In genomic region chr16:58386241-58386757, GRCm38 (mm10) we compare ENCODE assay signal across 22 mouse cellular contexts. TPM values are rescaled to one million over a fixed set of nuclear protein-coding genes. Genes with fewer than 3 reads are reported as not detected.
DNase-seq lines count a peak whose midpoint lies in the region; ATAC-seq and TF ChIP-seq lines count a peak whose summit lies in the region.
"Had no signal": no experiment of that assay in that cellular context is flagged by ENCODE, and none has a peak within 500 bp of the region (broad histone marks: within the 10 kb centered on the region; RNA-seq: fewer than 3 reads in every experiment).

No protein-coding gene starts in this region.

- H3K9me3 ChIP-seq in CH12.LX (replicated peaks; ENCODE audit: low read length), result peaks cover 9% of the 10 kb centered on the region
- H3K9me3 ChIP-seq in kidney, embryonic 15.5 days (replicated peaks), result no peaks in the 10 kb centered on the region
- H3K9me3 ChIP-seq: embryonic facial prominence, embryonic 13.5 days; embryonic facial prominence, embryonic 15.5 days; forebrain, embryonic 10.5 days; forebrain, embryonic 12.5 days had no signal

- in situ Hi-C loops in CH12.LX (cut with MboI; ENCODE audit: low pct_ligation_motif_present, low pct_unique_long_range_greater_than_20kb, low sequenced_read_pairs), result no loop called here

- H3K79me2 ChIP-seq in CH12.LX (replicated peaks; ENCODE audit: control insufficient read depth, extremely low read depth, insufficient read depth, poor library complexity, severe bottlenecking), result no peaks in the 10 kb centered on the region

- TF ChIP-seq CTCF in CH12.LX (conservative IDR thresholded peaks at IDR 0.05 in 1 of 2, IDR thresholded peaks at IDR 0.05 in 1 of 2; ENCODE audit: low read depth in 2 of 2, low read length in 2 of 2), result no peak

- dilution Hi-C loops in CH12.LX (cut with MboI; ENCODE audit: extremely low pct_ligation_motif_present, extremely low pct_unique_long_range_greater_than_20kb, low sequenced_read_pairs), result no loop called here

- H3K9ac ChIP-seq in CH12.LX (ENCODE audit: insufficient read depth, low read depth), result no peak overlapping the region
- no peak overlapping the region for H3K9ac ChIP-seq in kidney, embryonic 15.5 days
- H3K9ac ChIP-seq: embryonic facial prominence, embryonic 13.5 days; embryonic facial prominence, embryonic 15.5 days; forebrain, embryonic 12.5 days had no signal

- 78% methylated on average over 4 of the region's 4 CpGs for WGBS in kidney, embryonic 15.5 days

- TF ChIP-seq RAD21 in CH12.LX (IDR thresholded peaks at IDR 0.05; ENCODE audit: low read depth, low read length), result no peak

- no peak for TF ChIP-seq EP300 in CH12.LX (IDR thresholded peaks at IDR 0.05; ENCODE audit: low read length)

- peaks cover 3 to 26% of the 10 kb centered on the region in 2 experiments; a peak in 3 of 4 replicates for H3K4me1 ChIP-seq in CH12.LX (ENCODE audit: control insufficient read depth in 1 of 2, insufficient read depth in 2 of 2)
- H3K4me1 ChIP-seq in kidney, embryonic 15.5 days, result no peaks in the 10 kb centered on the region

- peak; percentile 60 for DNase-seq in A20 (ENCODE audit: low read depth, low spot score)
- DNase-seq in CH12.LX (ENCODE audit: extremely low read depth), result peak; percentile 69
- no peak for DNase-seq in cerebellum, postnatal 25 days
- no peak for DNase-seq in adrenal gland, postnatal 10 days
- DNase-seq: adrenal gland, adult 8-10 months; adrenal gland, postnatal 25 days; cerebellum, adult 11 months; cerebellum, adult 18-20 months; cerebellum, adult 8-10 months; cerebellum, postnatal 10 days; cerebellum, postnatal 36 days; embryo, embryonic 11 days had no signal

- no peak for TF ChIP-seq POLR2A in CH12.LX (IDR thresholded peaks at IDR 0.05; ENCODE audit: low read depth, low read length)

- no peak overlapping the region for H3K4me3 ChIP-seq in CH12.LX (replicated peaks in 1 of 3; ENCODE audit: low read depth in 2 of 3, low read length in 2 of 3, poor library complexity in 1 of 3)
- no peak overlapping the region for H3K4me3 ChIP-seq in kidney, embryonic 15.5 days (replicated peaks)
- H3K4me3 ChIP-seq: embryonic facial prominence, embryonic 13.5 days; embryonic facial prominence, embryonic 15.5 days; erythroblast, embryonic 14.5 days; forebrain, embryonic 10.5 days; forebrain, embryonic 12.5 days had no signal

- no peaks in the 10 kb centered on the region for H3K27me3 ChIP-seq in CH12.LX (replicated peaks)
- no peaks in the 10 kb centered on the region for H3K27me3 ChIP-seq in kidney, embryonic 15.5 days
- H3K27me3 ChIP-seq: embryonic facial prominence, embryonic 13.5 days; embryonic facial prominence, embryonic 15.5 days; forebrain, embryonic 12.5 days had no signal

- peak; percentile 67 for ATAC-seq in inflammation-experienced regulatory T-cells, adult 6 months
- no peak for ATAC-seq in kidney, embryonic 15.5 days (replicated peaks; ENCODE audit: low FRiP score)
- ATAC-seq: activated CD4-positive, CD25-positive, alpha-beta regulatory T cell, adult 4 months; forebrain, embryonic 14.5 days; forebrain, embryonic 16.5 days had no signal

- no peaks in the 10 kb centered on the region for H3K36me3 ChIP-seq in CH12.LX (replicated peaks in 1 of 2; ENCODE audit: control insufficient read depth in 1 of 2, insufficient read depth in 1 of 2, low read length in 1 of 2)
- no peaks in the 10 kb centered on the region for H3K36me3 ChIP-seq in kidney, embryonic 15.5 days
- H3K36me3 ChIP-seq: embryonic facial prominence, embryonic 13.5 days; embryonic facial prominence, embryonic 15.5 days; forebrain, embryonic 10.5 days; forebrain, embryonic 12.5 days had no signal

- H3K4me2 ChIP-seq in CH12.LX (ENCODE audit: insufficient read depth, low read depth, poor library complexity, severe bottlenecking), result no peak overlapping the region
- H3K4me2 ChIP-seq in kidney, embryonic 15.5 days, result no peak overlapping the region
- H3K4me2 ChIP-seq: embryonic facial prominence, embryonic 13.5 days; embryonic facial prominence, embryonic 15.5 days; forebrain, embryonic 12.5 days had no signal

- no peak overlapping the region for H3K27ac ChIP-seq in CH12.LX (ENCODE audit: insufficient read depth, low read depth)
- H3K27ac ChIP-seq in kidney, embryonic 15.5 days, result no peak overlapping the region
- H3K27ac ChIP-seq: embryonic facial prominence, embryonic 13.5 days; embryonic facial prominence, embryonic 15.5 days; forebrain, embryonic 10.5 days; forebrain, embryonic 12.5 days had no signal

TF ChIP-seq in CH12.LX, 34 proteins besides CTCF, POLR2A, EP300 and RAD21:
- TF ChIP-seq MEF2A (IDR thresholded peaks at IDR 0.05; ENCODE audit: borderline replicate concordance, low read depth, low read length) (no peak), HCFC1 (IDR thresholded peaks at IDR 0.05; ENCODE audit: low read depth, low read length) (no peak), USF1 (IDR thresholded peaks at IDR 0.05; ENCODE audit: low read depth, low read length) (no peak), MXI1 (IDR thresholded peaks at IDR 0.05; ENCODE audit: low read depth, low read length) (no peak), TBP (conservative IDR thresholded peaks at IDR 0.05; ENCODE audit: low read depth, low read length) (no peak), UBTF (IDR thresholded peaks at IDR 0.05; ENCODE audit: low read depth, low read length) (no peak), KAT2A (IDR thresholded peaks at IDR 0.05; ENCODE audit: insufficient replicate concordance, low read length) (no peak), SMC3 (IDR thresholded peaks at IDR 0.05; ENCODE audit: low read depth, low read length) (no peak), BHLHE40 (IDR thresholded peaks at IDR 0.05; ENCODE audit: low read depth, low read length) (no peak), GABPA (IDR thresholded peaks at IDR 0.05; ENCODE audit: insufficient replicate concordance, low read depth, low read length) (no peak)

RNA-seq across cellular contexts. Expression of gene Dcbld2, which starts 21.9 kb away (rescaled TPM):
- 3.3 and 3.4 TPM in 2 replicates for total RNA-seq in CH12.LX (2012; rRNA removed)
- total RNA-seq in CH12.LX (2014; rRNA removed), result 3.7 and 4.1 TPM in 2 replicates
- 1.9 and 2.2 TPM in 2 replicates for polyA plus RNA-seq in CH12.LX (2012; ENCODE audit: insufficient read length, low read depth)
- polyA plus RNA-seq in inflammation-experienced regulatory T-cells, adult 6 months (2017; shearing (Covaris generic)), result 1 to 10 TPM in 1 of 3 experiments, under 1 TPM in 2; 0.54 to 2.1 (median 0.62) TPM
- total RNA-seq in adrenal gland, postnatal 10 days (2021), result 10 to 100 TPM; 11.2 to 11.6 TPM
- polyA plus RNA-seq in kidney, embryonic 15.5 days (2015; fragmentation: Nextera tagmentation; extraction: Ambion mirVana), result 4.0 and 4.8 TPM in 2 replicates

Comparison
In these comparisons a context has a peak if more than half of its experiments do, and no peak if none do; other contexts are left out.
1. DNase-seq: peak in A20 (single experiment) and CH12.LX (single experiment); none in cerebellum, postnatal 25 days (0 of 2) and adrenal gland, postnatal 10 days (single experiment).